Mouse (Mus musculus): ENCODE measurements at regions not wholly inside any gene's neighbourhood (a gene's known extent, or its start where the extent isn't known, plus 50 kb on each side); places are given as distances from the start of the nearest gene placed in this dataset.
A peak's percentile ranks its signal among the peaks of the same experiment; 100 is the strongest.

DNA sequence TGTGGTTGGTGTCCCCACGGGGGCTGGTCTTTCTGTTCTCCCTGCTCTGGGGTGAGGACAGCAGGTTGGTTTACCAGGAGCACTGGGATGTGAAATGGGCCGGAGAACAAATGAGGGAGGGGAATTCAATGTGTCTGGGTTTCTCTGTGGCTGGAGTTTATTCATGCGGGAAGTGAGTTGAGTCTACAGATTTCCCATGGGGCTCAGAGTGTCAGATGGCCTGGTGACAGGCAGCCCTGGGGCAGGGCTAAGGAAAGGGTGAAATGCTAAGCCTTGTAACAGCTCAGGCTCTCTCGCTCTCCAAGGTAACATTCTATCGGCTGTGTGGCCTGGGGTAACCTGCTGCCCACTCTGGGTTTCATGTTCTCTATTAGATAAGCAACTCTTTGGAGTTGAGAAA, 167.5 kb downstream of the Gm26897 start:
- peaks cover 12% of the 10 kb centered on the region for H3K4me1 ChIP-seq
- no peak overlapping the region for H3K27ac ChIP-seq
- H3K9me3 ChIP-seq: peaks cover 3% of the 10 kb centered on the region; the same call in 1 of the 2 replicates
- no peaks in the 10 kb centered on the region for H3K36me3 ChIP-seq
- 64% methylated on average over 5 of the region's 5 CpGs for WGBS
- H3K4me3 ChIP-seq: no peak overlapping the region
- ATAC-seq (ENCODE audit: low FRiP score, low read depth): no peak
- H3K9ac ChIP-seq: no peak overlapping the region
- peaks cover 58% of the 10 kb centered on the region for H3K27me3 ChIP-seq
- no peak overlapping the region for H3K4me2 ChIP-seq (replicated peaks)

GRCm38 (mm10) chr5:111901678-111902077, 168.0 kb downstream of the Gm26897 start:
- H3K27me3 ChIP-seq: peaks cover 59% of the 10 kb centered on the region
- H3K4me3 ChIP-seq: no peak overlapping the region
- H3K27ac ChIP-seq: no peak overlapping the region
- 15% methylated on average over 5 of the region's 5 CpGs for WGBS
- peaks cover 10% of the 10 kb centered on the region for H3K4me1 ChIP-seq
- no peak overlapping the region for H3K9ac ChIP-seq
- no peak for ATAC-seq (ENCODE audit: low FRiP score, low read depth)
- peaks cover 3% of the 10 kb centered on the region; the same call in 1 of the 2 replicates for H3K9me3 ChIP-seq
- no peaks in the 10 kb centered on the region for H3K36me3 ChIP-seq
- H3K4me2 ChIP-seq (replicated peaks): no peak overlapping the region

DNA sequence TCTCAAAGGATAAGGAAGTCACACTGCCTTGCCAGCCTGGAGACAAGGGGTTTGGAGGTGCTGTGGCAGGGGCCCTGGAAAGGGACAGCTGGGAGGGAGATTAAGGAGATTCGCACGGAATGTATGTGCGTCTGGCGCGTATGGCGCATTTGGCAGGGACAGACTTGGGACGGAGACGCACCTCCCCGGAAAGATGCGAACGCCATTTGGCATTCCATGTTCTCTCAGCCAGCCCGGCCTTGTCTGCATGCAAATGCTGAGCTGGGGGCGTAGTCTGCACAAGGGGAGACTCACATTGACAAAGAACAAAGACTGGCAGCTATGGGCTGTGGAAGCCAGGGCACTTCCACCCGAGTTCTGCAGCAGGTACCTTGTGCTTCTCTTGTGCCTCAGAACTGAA, 174.4 kb downstream of the Gm26897 start:
- Histone ChIP-seq H3K4me1 (no peaks in the 10 kb centered on the region), H3K9ac (no peak overlapping the region), H3K4me3 (no peak overlapping the region), H3K27me3 (peaks cover 58% of the 10 kb centered on the region), H3K27ac (no peak overlapping the region), H3K4me2 (replicated peaks) (no peak overlapping the region), H3K9me3 (peaks cover 3% of the 10 kb centered on the region; the same call in 1 of the 2 replicates), H3K36me3 (no peaks in the 10 kb centered on the region)
- 81% methylated on average over 14 of the region's 14 CpGs for WGBS
- no peak for ATAC-seq (ENCODE audit: low FRiP score, low read depth)

GRCm38 (mm10) chr5:111910514-111910913, 176.8 kb downstream of the Gm26897 start:
- H3K27ac ChIP-seq: no peak overlapping the region
- no peak overlapping the region for H3K4me2 ChIP-seq (replicated peaks)
- ATAC-seq (ENCODE audit: low FRiP score, low read depth): no peak
- no peak overlapping the region for H3K4me3 ChIP-seq
- no peak overlapping the region for H3K9ac ChIP-seq
- H3K4me1 ChIP-seq: no peaks in the 10 kb centered on the region
- H3K27me3 ChIP-seq: peaks cover 80% of the 10 kb centered on the region
- H3K9me3 ChIP-seq: 0 out of 2 replicates have a peak, but pooled peaks cover 3% of the 10 kb centered on the region
- WGBS: 69% methylated on average over 8 of the region's 8 CpGs
- H3K36me3 ChIP-seq: no peaks in the 10 kb centered on the region

DNA sequence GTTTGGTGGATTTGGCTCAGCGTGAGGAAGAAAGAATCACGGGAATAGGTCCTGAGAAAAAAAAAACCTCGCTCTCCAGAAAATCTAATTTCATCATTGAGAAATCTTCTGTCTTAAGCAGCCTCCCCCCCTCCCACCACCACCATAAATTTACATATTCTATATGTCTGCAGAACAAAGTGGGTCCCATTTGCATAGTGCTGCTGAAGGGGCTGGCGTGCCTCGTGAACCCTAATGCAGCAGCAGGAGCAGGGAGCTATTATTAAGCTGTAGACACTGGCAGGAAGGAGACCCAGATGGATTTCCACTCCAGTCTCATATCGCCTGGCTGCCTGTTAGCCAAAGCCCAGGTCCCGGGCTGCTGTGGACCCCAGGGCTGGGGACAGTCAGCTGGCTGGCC, 179.6 kb downstream of the Gm26897 start:
- H3K4me3 ChIP-seq: no peak overlapping the region
- WGBS: 55% methylated on average over 7 of the region's 7 CpGs
- H3K36me3 ChIP-seq: no peaks in the 10 kb centered on the region
- H3K4me1 ChIP-seq: peaks cover 7% of the 10 kb centered on the region
- H3K27ac ChIP-seq: no peak overlapping the region
- no peak overlapping the region for H3K9ac ChIP-seq
- ATAC-seq (ENCODE audit: low FRiP score, low read depth): no peak
- no peak overlapping the region for H3K4me2 ChIP-seq (replicated peaks)
- H3K27me3 ChIP-seq: peaks cover 89% of the 10 kb centered on the region
- 0 out of 2 replicates have a peak, but pooled peaks cover 3% of the 10 kb centered on the region for H3K9me3 ChIP-seq

DNA sequence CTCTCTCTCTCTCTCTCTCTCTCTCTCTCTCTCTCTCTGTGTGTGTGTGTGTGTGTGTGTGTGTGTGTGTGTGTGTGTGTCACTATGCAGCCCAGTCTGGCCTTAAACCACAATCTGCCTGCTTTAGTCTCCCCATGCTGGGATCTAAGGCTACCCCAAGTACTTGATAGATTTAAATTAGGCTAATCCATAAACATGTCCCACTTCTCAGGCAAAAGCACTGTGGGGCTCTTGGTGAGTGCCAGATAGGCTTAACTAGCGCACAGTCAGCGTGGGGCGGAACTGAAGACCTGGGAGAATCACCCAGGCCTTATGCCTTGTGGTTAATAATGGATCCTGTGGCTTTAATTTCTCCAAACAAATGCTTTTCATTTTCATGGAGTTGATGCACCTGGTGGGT, 180.6 kb downstream of the Gm26897 start:
- Histone ChIP-seq H3K27me3 (peaks cover 89% of the 10 kb centered on the region), H3K9ac (no peak overlapping the region), H3K27ac (no peak overlapping the region), H3K9me3 (0 out of 2 replicates have a peak, but pooled peaks cover 3% of the 10 kb centered on the region), H3K4me2 (replicated peaks) (no peak overlapping the region), H3K36me3 (no peaks in the 10 kb centered on the region), H3K4me3 (no peak overlapping the region), H3K4me1 (peaks cover 16% of the 10 kb centered on the region)
- no peak for ATAC-seq (ENCODE audit: low FRiP score, low read depth)
- 72% methylated on average over 3 of the region's 3 CpGs for WGBS

- WGBS: 26% methylated on average over 8 of the region's 8 CpGs
- H3K27ac ChIP-seq: no peak overlapping the region
- peaks cover 79% of the 10 kb centered on the region for H3K27me3 ChIP-seq
- H3K4me3 ChIP-seq: no peak overlapping the region
- no peaks in the 10 kb centered on the region for H3K36me3 ChIP-seq
- H3K4me2 ChIP-seq (replicated peaks): no peak overlapping the region
- H3K4me1 ChIP-seq: peaks cover 26% of the 10 kb centered on the region
- H3K9me3 ChIP-seq: 0 out of 2 replicates have a peak, but pooled peaks cover 3% of the 10 kb centered on the region
- no peak for ATAC-seq (ENCODE audit: low FRiP score, low read depth)
- H3K9ac ChIP-seq: no peak overlapping the region
These were observed 184.0 kb downstream of the Gm26897 start for GRCm38 (mm10) chr5:111917643-111918252.

- H3K9ac ChIP-seq: no peak overlapping the region
- WGBS: 20% methylated on average over 14 of the region's 14 CpGs
- no peaks in the 10 kb centered on the region for H3K9me3 ChIP-seq
- H3K27ac ChIP-seq: no peak overlapping the region
- no peak for ATAC-seq (ENCODE audit: low FRiP score, low read depth)
- no peak overlapping the region for H3K4me3 ChIP-seq
- no peaks in the 10 kb centered on the region for H3K36me3 ChIP-seq
- H3K27me3 ChIP-seq: peaks cover 70% of the 10 kb centered on the region
- peak overlapping the region; percentile 42 for H3K4me2 ChIP-seq (replicated peaks)
- peaks cover 37% of the 10 kb centered on the region for H3K4me1 ChIP-seq
These were observed 185.2 kb downstream of the Gm26897 start for GRCm38 (mm10) chr5:111918888-111919287.

DNA sequence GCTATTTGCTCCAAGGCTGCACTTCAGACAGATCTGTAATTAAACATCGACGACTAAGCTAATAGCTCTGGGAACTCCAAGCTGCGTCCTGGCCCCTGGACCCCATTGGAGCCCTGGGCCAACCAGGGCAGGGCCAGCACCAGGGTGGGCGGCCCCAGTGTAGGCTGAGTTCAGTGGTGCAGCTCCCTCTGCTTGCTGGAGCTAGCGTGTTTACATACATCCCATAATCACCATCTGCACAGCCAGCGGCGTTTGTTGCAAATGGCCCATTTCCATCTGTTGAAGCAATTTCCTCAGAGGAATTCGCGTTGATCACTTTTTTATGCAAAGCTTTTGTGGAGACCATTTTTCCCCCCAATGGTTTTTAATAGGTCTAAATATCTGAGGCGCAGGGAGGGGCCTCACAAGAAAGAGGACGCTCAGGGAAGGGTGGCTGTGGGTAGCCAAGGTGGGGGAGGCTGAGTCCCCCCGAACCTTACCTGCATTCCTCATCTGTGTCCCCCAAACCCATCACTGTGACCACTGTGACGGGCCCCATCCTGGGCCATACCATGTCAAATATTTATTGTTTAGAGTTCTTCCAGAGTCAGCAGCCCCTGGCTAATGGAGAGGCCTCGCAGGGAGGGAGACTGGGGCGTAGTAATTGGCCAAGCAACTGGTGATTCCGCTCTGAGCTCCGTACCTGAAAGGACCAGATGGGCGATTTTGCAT, 189.4 kb downstream of the Gm26897 start:
- Histone ChIP-seq H3K36me3 (no peaks in the 10 kb centered on the region), H3K9me3 (no peaks in the 10 kb centered on the region), H3K4me1 (peaks cover 33% of the 10 kb centered on the region), H3K9ac (no peak overlapping the region), H3K4me3 (no peak overlapping the region), H3K4me2 (replicated peaks) (peak overlapping the region; percentile 37; the same call in 1 of the 2 replicates), H3K27ac (no peak overlapping the region), H3K27me3 (peaks cover 56% of the 10 kb centered on the region)
- peak; percentile 64; the same call in 1 of the 2 replicates for ATAC-seq (ENCODE audit: low FRiP score, low read depth)
- 29% methylated on average over 18 of the region's 18 CpGs for WGBS

DNA sequence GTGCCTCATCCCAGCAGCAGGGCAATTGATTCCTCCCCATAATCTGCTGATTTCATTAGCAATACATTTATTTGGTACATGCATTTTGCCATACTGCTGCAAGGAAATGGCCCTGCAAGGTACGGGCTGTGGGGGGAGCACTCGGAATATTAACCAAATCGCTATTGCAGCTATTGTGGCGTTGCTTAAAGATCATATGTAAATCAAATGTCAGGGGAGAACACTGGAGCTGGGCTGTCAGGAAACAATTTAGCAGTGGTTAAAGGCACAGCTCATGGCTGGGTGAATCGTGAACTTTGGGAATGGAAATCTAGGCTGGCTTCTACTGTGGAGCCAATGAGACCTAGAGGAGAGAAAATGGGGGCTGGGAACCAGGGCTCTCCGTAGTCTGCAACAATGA, 192.0 kb downstream of the Gm26897 start:
- H3K4me2 ChIP-seq (replicated peaks): no peak overlapping the region
- H3K27me3 ChIP-seq: peaks cover 39% of the 10 kb centered on the region
- H3K4me1 ChIP-seq: peaks cover 25% of the 10 kb centered on the region
- H3K36me3 ChIP-seq: no peaks in the 10 kb centered on the region
- no peak overlapping the region for H3K27ac ChIP-seq
- ATAC-seq (ENCODE audit: low FRiP score, low read depth): no peak
- H3K9ac ChIP-seq: no peak overlapping the region
- H3K4me3 ChIP-seq: no peak overlapping the region
- 67% methylated on average over 6 of the region's 6 CpGs for WGBS
- H3K9me3 ChIP-seq: no peaks in the 10 kb centered on the region

DNA sequence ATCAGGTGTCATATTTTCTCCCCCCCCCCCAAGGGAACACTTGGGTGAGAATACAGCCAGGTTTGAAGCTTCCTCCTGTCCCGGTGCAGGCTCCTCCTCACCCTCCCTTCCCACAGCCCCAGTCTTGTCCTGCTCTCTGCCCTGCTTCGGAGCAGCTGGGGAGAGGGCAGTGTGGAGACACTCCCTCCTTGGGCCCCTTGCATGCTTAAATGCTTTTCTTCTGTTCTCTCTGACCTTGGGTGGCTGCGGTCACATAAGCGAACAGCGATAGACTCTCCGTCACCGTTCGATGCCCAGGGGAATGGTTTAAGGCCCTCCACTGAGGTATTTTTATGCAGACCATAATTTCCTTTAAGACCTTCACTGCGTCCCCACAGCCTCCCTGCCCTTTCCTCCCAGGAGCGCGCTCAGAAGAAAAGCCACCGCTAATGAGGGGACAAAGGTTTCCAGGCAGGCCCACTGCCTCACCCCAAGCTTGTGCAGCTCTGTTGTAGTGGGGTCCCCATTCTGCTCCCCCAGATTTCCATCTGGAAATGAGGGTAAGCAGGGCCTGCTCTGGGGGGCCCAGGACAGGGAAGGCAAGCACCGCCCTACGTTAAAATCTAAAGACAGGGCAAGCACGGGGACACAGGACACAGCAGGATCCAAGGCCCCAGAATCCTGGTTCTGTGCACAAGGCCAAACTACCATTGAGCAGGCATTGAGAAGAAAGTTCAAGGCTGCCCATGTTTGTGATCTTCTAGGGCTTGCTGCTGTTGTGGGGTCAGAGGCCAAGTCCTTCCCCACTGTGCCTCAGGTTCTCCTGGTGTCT, 195.7 kb downstream of the Gm26897 start:
- peaks cover 4% of the 10 kb centered on the region; the same call in 1 of the 2 replicates for H3K9me3 ChIP-seq
- no peak overlapping the region for H3K4me2 ChIP-seq (replicated peaks)
- no peak overlapping the region; the same call in 1 of the 2 replicates for H3K9ac ChIP-seq
- peaks cover 10% of the 10 kb centered on the region for H3K4me1 ChIP-seq
- no peak for ATAC-seq (ENCODE audit: low FRiP score, low read depth)
- H3K27ac ChIP-seq: no peak overlapping the region
- H3K4me3 ChIP-seq: no peak overlapping the region
- no peaks in the 10 kb centered on the region for H3K36me3 ChIP-seq
- WGBS: 39% methylated on average over 15 of the region's 15 CpGs
- peaks cover 32% of the 10 kb centered on the region for H3K27me3 ChIP-seq

DNA sequence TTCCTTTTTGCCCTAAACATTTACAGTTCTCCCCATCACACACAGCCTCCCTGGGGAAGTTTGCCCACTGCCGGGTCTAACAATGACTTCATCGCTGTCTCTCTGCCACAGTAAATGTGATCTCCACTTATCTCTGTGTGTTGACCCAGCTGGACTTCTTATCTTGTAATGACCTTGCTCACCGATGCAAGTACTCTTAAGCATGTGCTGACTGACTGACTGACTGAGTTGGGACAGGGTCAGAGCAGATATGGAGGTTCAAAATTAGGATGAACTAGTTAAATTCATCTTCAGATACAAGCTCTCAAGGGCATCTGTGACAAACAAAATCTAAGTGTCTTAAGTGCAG, 196.2 kb downstream of the Gm26897 start:
- no peak overlapping the region for H3K4me2 ChIP-seq (replicated peaks)
- H3K36me3 ChIP-seq: no peaks in the 10 kb centered on the region
- H3K4me1 ChIP-seq: peaks cover 10% of the 10 kb centered on the region
- no peak overlapping the region for H3K4me3 ChIP-seq
- no peak for ATAC-seq (ENCODE audit: low FRiP score, low read depth)
- no peak overlapping the region for H3K9ac ChIP-seq
- 71% methylated on average over 3 of the region's 3 CpGs for WGBS
- no peak overlapping the region for H3K27ac ChIP-seq
- H3K27me3 ChIP-seq: peaks cover 29% of the 10 kb centered on the region
- peaks cover 4% of the 10 kb centered on the region; the same call in 1 of the 2 replicates for H3K9me3 ChIP-seq
